Mouse (Mus musculus) stomach, embryonic 14.5 days (tissue): Measurements from ENCODE around the gene Aff1. TPM values are rescaled to one million over a fixed set of nuclear protein-coding genes. Genes with fewer than 3 reads are reported as not detected.

Source experiments
- ATAC-seq: fragments of 200-750 bp; cut with Nextera tagmentation; 2 replicates; pipeline ENCODE4 v1.8.0; 2017; ENCODE audit warnings: low read depth, moderate TSS enrichment; ENCODE audit not compliant: insufficient number of reproducible peaks, insufficient read depth, low FRiP score
- H3K27ac ChIP-seq: fragments of 300-500 bp; sonication (generic); 2 replicates; pipeline ENCODE4 v1.5.1; 2014; ENCODE audit warnings: mild to moderate bottlenecking, low read length, moderate library complexity, mixed read lengths
- H3K27me3 ChIP-seq: fragments of 300-500 bp; sonication (generic); 2 replicates; pipeline ENCODE4 v1.6.1; 2014; ENCODE audit warnings: low read length, control low read depth, mixed read lengths; ENCODE audit not compliant: control insufficient read depth, insufficient read depth
- H3K36me3 ChIP-seq: fragments of 300-500 bp; sonication (generic); 2 replicates; pipeline ENCODE4 v1.6.1; 2014; ENCODE audit warnings: mild to moderate bottlenecking, control low read depth, low read length, moderate library complexity, mixed read lengths; ENCODE audit not compliant: control insufficient read depth, insufficient read depth
- H3K4me1 ChIP-seq: fragments of 300-500 bp; sonication (generic); 2 replicates; pipeline ENCODE4 v1.6.1; 2014; ENCODE audit warnings: low read length, control low read depth, mixed read lengths; ENCODE audit not compliant: control insufficient read depth, insufficient read depth
- H3K4me2 ChIP-seq: fragments of 300-500 bp; sonication (generic); replicated peaks from 2 replicates; pipeline ENCODE4 v1.6.1; 2014; ENCODE audit warnings: low read depth, low read length, control low read depth
- H3K4me3 ChIP-seq: fragments of 300-500 bp; sonication (generic); 2 replicates; pipeline ENCODE4 v1.5.1; 2014; ENCODE audit warnings: low read depth, low read length, control low read depth
- H3K9ac ChIP-seq: fragments of 300-500 bp; sonication (generic); replicated peaks from 2 replicates; pipeline ENCODE4 v1.6.1; 2014; ENCODE audit warnings: low read depth, mild to moderate bottlenecking, control low read depth, low read length, moderate library complexity, mixed read lengths
- H3K9me3 ChIP-seq: fragments of 300-500 bp; sonication (generic); 2 replicates; pipeline ENCODE4 v1.6.1; 2016; ENCODE audit warnings: low read depth, low read length, control low read depth; ENCODE audit not compliant: control insufficient read depth
- WGBS: fragments of 180-500 bp; shearing (Covaris S2); extraction: QIAGEN DNeasy Blood & Tissue Kit; methylation state at CpG from one replicate; pipeline ENCODE4 v1.1.7; 2014; 5-methylcytosine and 5-hydroxymethylcytosine counted together
- polyA plus RNA-seq: library from polyadenylated mRNA; unstranded; fragments of >200 nt; fragmentation: Nextera tagmentation; extraction: Ambion mirVana; gene quantifications from 2 replicates; pipeline ENCODE4 v1.2.1, GENCODE M21; 2014

Aff1 gene
- polyA plus RNA-seq, 1 experiment from 2014 or later, result 5.9 TPM

DNA sequence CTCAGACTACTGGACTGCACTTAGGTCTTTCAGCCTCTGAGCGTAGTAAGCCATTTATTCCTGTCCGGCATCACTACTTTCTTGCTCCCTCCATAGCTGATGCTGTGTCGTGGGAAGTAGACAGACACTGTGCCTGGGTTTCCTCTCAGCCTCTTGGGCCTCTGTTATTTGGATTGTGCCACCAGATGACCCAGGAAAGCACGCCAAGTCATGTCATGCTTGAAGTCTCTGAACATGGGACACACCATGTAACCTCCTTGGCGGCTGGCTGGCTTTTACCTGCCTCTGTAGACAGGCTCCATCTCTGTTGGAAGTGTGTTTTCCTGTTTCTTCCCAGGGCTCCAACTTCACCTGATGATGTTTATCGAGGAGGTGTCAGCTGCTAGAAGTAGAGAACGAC, 99.6 kb downstream of the Aff1 start:
- ATAC-seq, result no peak
- no peak overlapping the region for H3K27ac ChIP-seq
- H3K4me3 ChIP-seq, result no peak overlapping the region
- no peaks in the 10 kb centered on the region for H3K9me3 ChIP-seq
- no peak overlapping the region for H3K4me2 ChIP-seq
- H3K4me1 ChIP-seq, result peaks cover 6% of the 10 kb centered on the region; the same call in 1 of the 2 replicates
- no peaks in the 10 kb centered on the region for H3K27me3 ChIP-seq
- no peaks in the 10 kb centered on the region for H3K36me3 ChIP-seq
- 83% methylated on average over 7 of the region's 7 CpGs for WGBS
- no peak overlapping the region for H3K9ac ChIP-seq

- Histone ChIP-seq H3K27me3 (no peaks in the 10 kb centered on the region), H3K4me2 (no peak overlapping the region), H3K27ac (no peak overlapping the region), H3K36me3 (no peaks in the 10 kb centered on the region), H3K4me1 (no peaks in the 10 kb centered on the region), H3K4me3 (no peak overlapping the region), H3K9me3 (no peaks in the 10 kb centered on the region), H3K9ac (no peak overlapping the region)
- WGBS, result 91% methylated on average over 5 of the region's 5 CpGs
- no peak for ATAC-seq
Measured at GRCm38 (mm10) chr5:103795121-103795520, 102.9 kb downstream of the Aff1 start.

- no peak overlapping the region for H3K27ac ChIP-seq
- no peak overlapping the region for H3K4me2 ChIP-seq
- H3K27me3 ChIP-seq, result no peaks in the 10 kb centered on the region
- no peak for ATAC-seq
- no peaks in the 10 kb centered on the region for H3K9me3 ChIP-seq
- no peaks in the 10 kb centered on the region for H3K4me1 ChIP-seq
- no peaks in the 10 kb centered on the region for H3K36me3 ChIP-seq
- no peak overlapping the region for H3K9ac ChIP-seq
- no peak overlapping the region for H3K4me3 ChIP-seq
- WGBS, result 72% methylated on average over 3 of the region's 3 CpGs
Measured at GRCm38 (mm10) chr5:103796035-103796434, 103.9 kb downstream of the Aff1 start.

DNA sequence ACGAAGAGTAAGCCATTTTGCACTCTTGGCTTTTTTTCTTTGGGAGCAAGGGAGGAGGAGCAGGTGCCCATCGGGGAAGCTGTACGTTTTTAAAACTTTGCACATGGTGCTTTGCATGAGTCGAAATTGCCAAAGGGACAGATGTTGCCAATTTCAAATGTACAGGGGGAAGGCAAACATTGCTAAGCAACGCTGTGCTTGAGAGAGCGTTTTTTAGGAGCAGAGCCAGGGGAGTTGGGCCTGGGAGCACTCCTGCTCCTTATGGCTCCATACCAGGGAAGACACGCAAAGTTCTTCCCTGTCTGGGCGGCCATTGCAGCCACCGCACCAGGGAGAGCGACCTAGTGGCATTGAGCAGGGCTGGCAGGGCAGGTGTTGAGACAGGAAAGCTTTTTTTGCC, 105.6 kb downstream of the Aff1 start:
- H3K4me3 ChIP-seq, result no peak overlapping the region
- no peak overlapping the region for H3K27ac ChIP-seq
- no peaks in the 10 kb centered on the region for H3K4me1 ChIP-seq
- H3K4me2 ChIP-seq, result no peak overlapping the region
- no peaks in the 10 kb centered on the region for H3K27me3 ChIP-seq
- H3K9ac ChIP-seq, result no peak overlapping the region
- 78% methylated on average over 10 of the region's 10 CpGs for WGBS
- no peak for ATAC-seq
- H3K9me3 ChIP-seq, result no peaks in the 10 kb centered on the region
- H3K36me3 ChIP-seq, result no peaks in the 10 kb centered on the region

GRCm38 (mm10) chr5:103799438-103799837, 107.3 kb downstream of the Aff1 start:
- Histone ChIP-seq H3K4me1 (no peaks in the 10 kb centered on the region), H3K27me3 (no peaks in the 10 kb centered on the region), H3K9me3 (no peaks in the 10 kb centered on the region), H3K4me2 (no peak overlapping the region), H3K27ac (no peak overlapping the region), H3K9ac (no peak overlapping the region), H3K4me3 (no peak overlapping the region), H3K36me3 (no peaks in the 10 kb centered on the region)
- WGBS, result 81% methylated on average over 3 of the region's 3 CpGs
- ATAC-seq, result no peak

DNA sequence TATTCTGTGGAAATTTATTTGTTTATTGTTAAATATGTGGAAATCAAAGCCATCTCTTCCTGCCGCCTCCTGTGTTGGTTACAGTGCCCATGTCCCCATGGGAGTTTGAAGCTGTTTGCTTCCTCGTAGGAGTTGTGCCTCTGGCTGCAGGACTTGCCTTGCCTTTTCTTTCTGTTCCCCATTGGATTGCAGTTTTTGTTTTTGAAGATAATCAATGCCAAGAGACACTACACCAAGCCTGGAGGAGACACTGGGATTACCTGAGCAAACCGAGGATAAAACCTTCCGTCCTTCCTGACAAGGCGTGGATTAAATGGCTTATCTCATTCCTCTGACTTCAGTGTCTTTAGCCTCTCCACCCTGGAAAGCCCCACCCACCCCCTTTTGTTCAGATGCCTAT, 107.8 kb downstream of the Aff1 start:
- Histone ChIP-seq H3K4me2 (no peak overlapping the region), H3K9ac (no peak overlapping the region), H3K4me1 (no peaks in the 10 kb centered on the region), H3K4me3 (no peak overlapping the region), H3K27me3 (no peaks in the 10 kb centered on the region), H3K9me3 (no peaks in the 10 kb centered on the region), H3K36me3 (no peaks in the 10 kb centered on the region), H3K27ac (no peak overlapping the region)
- no peak for ATAC-seq
- 62% methylated on average over 5 of the region's 5 CpGs for WGBS

GRCm38 (mm10) chr5:103803386-103803785, 111.2 kb downstream of the Aff1 start:
- no peak for ATAC-seq
- 84% methylated on average over 5 of the region's 5 CpGs for WGBS
- H3K9me3 ChIP-seq, result no peaks in the 10 kb centered on the region
- no peak overlapping the region for H3K9ac ChIP-seq
- no peak overlapping the region for H3K4me2 ChIP-seq
- H3K27ac ChIP-seq, result no peak overlapping the region
- no peaks in the 10 kb centered on the region for H3K27me3 ChIP-seq
- no peak overlapping the region for H3K4me3 ChIP-seq
- H3K4me1 ChIP-seq, result no peaks in the 10 kb centered on the region
- H3K36me3 ChIP-seq, result no peaks in the 10 kb centered on the region

GRCm38 (mm10) chr5:103803927-103804590, 111.9 kb downstream of the Aff1 start:
- no peaks in the 10 kb centered on the region for H3K4me1 ChIP-seq
- no peak overlapping the region for H3K27ac ChIP-seq
- no peaks in the 10 kb centered on the region for H3K27me3 ChIP-seq
- H3K9ac ChIP-seq, result no peak overlapping the region
- H3K36me3 ChIP-seq, result no peaks in the 10 kb centered on the region
- 32% methylated on average over 8 of the region's 8 CpGs for WGBS
- no peak for ATAC-seq
- no peaks in the 10 kb centered on the region for H3K9me3 ChIP-seq
- no peak overlapping the region for H3K4me2 ChIP-seq
- H3K4me3 ChIP-seq, result no peak overlapping the region
